8 mouse cellular contexts compared by ENCODE assay signal in the genomic region with DNA sequence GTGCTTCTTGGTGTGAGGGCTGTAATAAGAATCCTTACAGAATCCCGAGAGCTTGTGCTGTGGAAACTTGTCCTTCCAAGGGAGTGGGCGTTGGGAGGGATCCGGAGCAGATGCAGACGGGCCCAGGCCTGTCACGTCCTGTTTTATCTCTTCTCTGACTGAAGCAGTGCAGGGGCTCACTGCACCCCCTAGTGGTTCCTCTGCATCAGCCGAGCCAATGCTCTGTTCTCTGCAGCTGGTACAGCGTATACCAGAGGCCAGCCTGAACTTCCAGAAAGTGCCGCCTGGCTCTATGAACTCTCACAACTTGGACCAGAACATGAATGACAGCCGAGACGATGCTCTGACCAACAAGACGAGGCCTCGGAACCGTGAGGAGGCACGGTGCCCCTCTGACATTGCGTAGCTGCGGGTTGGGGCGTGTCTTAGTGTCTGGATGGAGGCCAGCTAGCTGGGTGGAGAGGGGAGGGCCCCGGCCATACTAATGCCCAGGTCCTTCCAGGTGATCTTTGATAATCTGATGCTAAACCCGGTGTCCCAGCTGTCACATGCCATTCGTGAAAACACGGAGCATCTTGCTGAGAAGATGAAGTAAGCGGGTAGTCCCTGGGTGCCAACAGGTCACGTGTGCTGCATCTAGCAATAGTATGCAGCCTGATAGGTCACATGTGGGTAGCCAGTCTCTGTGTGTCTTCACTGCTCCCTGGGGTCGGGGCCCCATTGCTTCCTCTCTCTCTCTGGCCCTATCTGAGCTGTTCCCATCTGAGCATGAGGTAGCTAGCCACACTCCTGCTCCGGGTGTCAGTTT. TPM values are rescaled to one million over a fixed set of nuclear protein-coding genes. Genes with fewer than 3 reads are reported as not detected.
DNase-seq lines count a peak whose midpoint lies in the region; ATAC-seq and TF ChIP-seq lines count a peak whose summit lies in the region.

No protein-coding gene starts in this region.

- peaks cover 24% of the 10 kb centered on the region for H3K4me1 ChIP-seq in hindbrain, embryonic 15.5 days (replicated peaks)

- DNase-seq in T-cell, adult 2 months (ENCODE audit: low spot score) = peak; percentile 64
- DNase-seq in cerebellum, postnatal 25 days = peak; percentile 71 to 85
- peak; percentile 79 to 88 for DNase-seq in frontal cortex, postnatal 36 days (ENCODE audit: low spot score in 2 of 2)
- DNase-seq in left cerebral cortex, adult 2 months (ENCODE audit: extremely low spot score in 1 of 2, low spot score in 2 of 2) = peak; percentile 83 to 84
- peak; percentile 90 for DNase-seq in right cerebral cortex, postnatal 14 days
- DNase-seq in urinary bladder, postnatal 4 days (ENCODE audit: low spot score in 2 of 2) = peak; percentile 81 to 85

- intact Hi-C loops in left cerebral cortex, adult 2 months (cut with DNase I) = no loop called here

- H3K36me3 ChIP-seq in hindbrain, embryonic 15.5 days = peaks cover 38% of the 10 kb centered on the region

- peak; percentile 97 for TF ChIP-seq CTCF in left cerebral cortex, adult 2 months (IDR thresholded peaks at IDR 0.05)

- H3K4me3 ChIP-seq in hindbrain, embryonic 15.5 days = no peak overlapping the region
- no peak overlapping the region for H3K4me3 ChIP-seq in left cerebral cortex, adult 2 months

- H3K27ac ChIP-seq in hindbrain, embryonic 15.5 days (replicated peaks) = no peak overlapping the region
- peak overlapping the region; percentile 77 for H3K27ac ChIP-seq in left cerebral cortex, adult 2 months

- H3K9ac ChIP-seq in hindbrain, embryonic 15.5 days = peak overlapping the region; percentile 27; the same call in 1 of the 2 replicates

- H3K27me3 ChIP-seq in hindbrain, embryonic 15.5 days = no peaks in the 10 kb centered on the region

- WGBS in hindbrain, embryonic 15.5 days = 54% methylated on average over 25 of the region's 25 CpGs

- ATAC-seq in hindbrain, embryonic 15.5 days (ENCODE audit: low FRiP score, low read depth) = peak; percentile 29; the same call in 1 of the 2 replicates
- ATAC-seq in megakaryocyte, adult 5-6 weeks (ENCODE audit: poor library complexity, severe bottlenecking) = peak; percentile 87

- H3K9me3 ChIP-seq in hindbrain, embryonic 15.5 days = no peaks in the 10 kb centered on the region

- no peak overlapping the region for H3K4me2 ChIP-seq in hindbrain, embryonic 15.5 days

RNA-seq across cellular contexts. Expression of gene Pld4, which starts 17.1 kb away (rescaled TPM):
- polyA plus RNA-seq in hindbrain, embryonic 15.5 days (2015; fragmentation: Nextera tagmentation; extraction: Ambion mirVana) = 6.3 and 9.2 TPM in 2 replicates
- 10 to 100 TPM in 1 of 2 experiments, 1 to 10 TPM in 1; 7.4 to 10.1 TPM for total RNA-seq in left cerebral cortex, adult 2 months (2021)
- 532 and 545 TPM in 2 replicates for total RNA-seq in megakaryocyte, adult 5-6 weeks (2015)
- 316 and 364 TPM in 2 replicates for total RNA-seq in megakaryocyte, adult 5-6 weeks (2017)

RNA-seq across cellular contexts. Expression of gene Cep170b, which starts 23.1 kb away (rescaled TPM):
- 45.7 and 48.8 TPM in 2 replicates for polyA plus RNA-seq in hindbrain, embryonic 15.5 days (2015; fragmentation: Nextera tagmentation; extraction: Ambion mirVana)
- total RNA-seq in left cerebral cortex, adult 2 months (2021) = 100 to 1,000 TPM; 280 to 294 TPM
- total RNA-seq in megakaryocyte, adult 5-6 weeks (2015) = 0.41 and 1.2 TPM in 2 replicates
- total RNA-seq in megakaryocyte, adult 5-6 weeks (2017) = 0.20 and 0.22 TPM in 2 replicates

RNA-seq across cellular contexts. Expression of gene Ahnak2, which starts 59.1 kb away (rescaled TPM):
- polyA plus RNA-seq in hindbrain, embryonic 15.5 days (2015; fragmentation: Nextera tagmentation; extraction: Ambion mirVana) = 1.8 and 3.3 TPM in 2 replicates
- 1 to 10 TPM; 8.1 to 8.2 TPM for total RNA-seq in left cerebral cortex, adult 2 months (2021)
- not detected in 2 replicates for total RNA-seq in megakaryocyte, adult 5-6 weeks (2015)
- 0.04 and 0.15 TPM in 2 replicates for total RNA-seq in megakaryocyte, adult 5-6 weeks (2017)

Comparison
In these comparisons a context has a peak if more than half of its experiments do, and no peak if none do; other contexts are left out.
1. RNA of gene Pld4, which starts 17.1 kb away (total RNA-seq): 316 to 545 TPM in megakaryocyte, adult 5-6 weeks; 7.4 to 10.1 TPM in left cerebral cortex, adult 2 months; every median in the first group is over 10 times any median in the second.
2. RNA of gene Cep170b, which starts 23.1 kb away (total RNA-seq): 280 to 294 TPM in left cerebral cortex, adult 2 months; 0.20 to 1.2 TPM in megakaryocyte, adult 5-6 weeks; every median in the first group is over 100 times any median in the second.
3. RNA of gene Ahnak2, which starts 59.1 kb away (total RNA-seq): 8.1 to 8.2 TPM in left cerebral cortex, adult 2 months; 0.04 to 0.15 TPM in megakaryocyte, adult 5-6 weeks; every median in the first group is over 4 times any median in the second.
4. Peak in every context shown above with its lines, with median percentiles within 50 percentile points of each other: DNase-seq.